Mouse (Mus musculus): ENCODE results near the gene Cldn22. TPM values are rescaled to one million over a fixed set of nuclear protein-coding genes. Genes with fewer than 3 reads are reported as not detected.

Cldn22 gene
- polyA plus RNA-seq, 1 experiment from 2014 or later = not detected

- H3K36me3 ChIP-seq = peaks cover 63% of the 10 kb centered on the region
- no peaks in the 10 kb centered on the region for H3K27me3 ChIP-seq
- ATAC-seq (ENCODE audit: insufficient number of reproducible peaks, insufficient read depth, low FRiP score, low TSS enrichment) = no peak
- H3K4me3 ChIP-seq = no peak overlapping the region
- H3K9me3 ChIP-seq = peaks cover 5% of the 10 kb centered on the region; the same call in 1 of the 2 replicates
- no peak overlapping the region for H3K9ac ChIP-seq
- H3K4me2 ChIP-seq (replicated peaks) = no peak overlapping the region
- no peak overlapping the region for H3K27ac ChIP-seq
- no peaks in the 10 kb centered on the region for H3K4me1 ChIP-seq
- WGBS = 79% methylated on average over 7 of the region's 7 CpGs
Measured at GRCm38 (mm10) chr8:47843063-47843462, 18.8 kb downstream of the Cldn22 start.

GRCm38 (mm10) chr8:47843651-47844050 is 19.4 kb downstream of the Cldn22 start:
- ATAC-seq (ENCODE audit: insufficient number of reproducible peaks, insufficient read depth, low FRiP score, low TSS enrichment) = no peak
- Histone ChIP-seq H3K27me3 (no peaks in the 10 kb centered on the region), H3K9me3 (peaks cover 5% of the 10 kb centered on the region; the same call in 1 of the 2 replicates), H3K9ac (no peak overlapping the region), H3K36me3 (peaks cover 69% of the 10 kb centered on the region), H3K27ac (no peak overlapping the region), H3K4me2 (replicated peaks) (no peak overlapping the region), H3K4me1 (no peaks in the 10 kb centered on the region), H3K4me3 (no peak overlapping the region)
- WGBS = 93% methylated on average over 10 of the region's 10 CpGs

GRCm38 (mm10) chr8:47845956-47846355 is 21.7 kb downstream of the Cldn22 start:
- H3K36me3 ChIP-seq = peaks cover 70% of the 10 kb centered on the region

GRCm38 (mm10) chr8:47847161-47847560 is 22.9 kb downstream of the Cldn22 start:
- H3K27me3 ChIP-seq = no peaks in the 10 kb centered on the region
- ATAC-seq (ENCODE audit: insufficient number of reproducible peaks, insufficient read depth, low FRiP score, low TSS enrichment) = no peak
- no peak overlapping the region for H3K27ac ChIP-seq
- H3K4me1 ChIP-seq = peaks cover 9% of the 10 kb centered on the region; the same call in 1 of the 2 replicates
- no peak overlapping the region for H3K4me2 ChIP-seq (replicated peaks)
- H3K4me3 ChIP-seq = no peak overlapping the region
- H3K9ac ChIP-seq = no peak overlapping the region
- no peaks in the 10 kb centered on the region for H3K9me3 ChIP-seq
- H3K36me3 ChIP-seq = peaks cover 64% of the 10 kb centered on the region
- 94% methylated on average over 14 of the region's 14 CpGs for WGBS

More at GRCm38 (mm10) chr8:47845956-47846355, 21.7 kb downstream of the Cldn22 start:
- no peak overlapping the region for H3K4me2 ChIP-seq (replicated peaks)
- 82% methylated on average over 13 of the region's 13 CpGs for WGBS
- H3K4me1 ChIP-seq = no peaks in the 10 kb centered on the region
- no peak for ATAC-seq (ENCODE audit: insufficient number of reproducible peaks, insufficient read depth, low FRiP score, low TSS enrichment)
- no peak overlapping the region for H3K9ac ChIP-seq
- H3K27ac ChIP-seq = no peak overlapping the region
- no peak overlapping the region for H3K4me3 ChIP-seq
- H3K9me3 ChIP-seq = no peaks in the 10 kb centered on the region
- no peaks in the 10 kb centered on the region for H3K27me3 ChIP-seq

GRCm38 (mm10) chr8:47847931-47848330 is 23.6 kb downstream of the Cldn22 start:
- 96% methylated on average over 6 of the region's 6 CpGs for WGBS
- ATAC-seq (ENCODE audit: insufficient number of reproducible peaks, insufficient read depth, low FRiP score, low TSS enrichment) = no peak
- Histone ChIP-seq H3K36me3 (peaks cover 58% of the 10 kb centered on the region), H3K4me2 (replicated peaks) (no peak overlapping the region), H3K27ac (no peak overlapping the region), H3K4me3 (no peak overlapping the region), H3K9ac (no peak overlapping the region), H3K9me3 (no peaks in the 10 kb centered on the region), H3K4me1 (peaks cover 16% of the 10 kb centered on the region), H3K27me3 (no peaks in the 10 kb centered on the region)

GRCm38 (mm10) chr8:47849842-47850241 is 25.6 kb downstream of the Cldn22 start:
- no peaks in the 10 kb centered on the region for H3K9me3 ChIP-seq
- H3K4me1 ChIP-seq = peaks cover 22% of the 10 kb centered on the region
- WGBS = 79% methylated on average over 8 of the region's 8 CpGs
- no peak overlapping the region for H3K4me3 ChIP-seq
- H3K27ac ChIP-seq = no peak overlapping the region
- no peak overlapping the region for H3K9ac ChIP-seq
- no peak for ATAC-seq (ENCODE audit: insufficient number of reproducible peaks, insufficient read depth, low FRiP score, low TSS enrichment)
- H3K27me3 ChIP-seq = no peaks in the 10 kb centered on the region
- H3K4me2 ChIP-seq (replicated peaks) = no peak overlapping the region
- H3K36me3 ChIP-seq = peaks cover 50% of the 10 kb centered on the region

GRCm38 (mm10) chr8:47851824-47852502 is 27.7 kb downstream of the Cldn22 start:
- Histone ChIP-seq H3K4me1 (peaks cover 22% of the 10 kb centered on the region), H3K9ac (no peak overlapping the region), H3K27me3 (no peaks in the 10 kb centered on the region), H3K27ac (peak overlapping the region; percentile 83), H3K4me3 (no peak overlapping the region), H3K9me3 (no peaks in the 10 kb centered on the region), H3K36me3 (peaks cover 56% of the 10 kb centered on the region), H3K4me2 (replicated peaks) (peak overlapping the region; percentile 21; the same call in 1 of the 2 replicates)
- WGBS = 36% methylated on average over 12 of the region's 12 CpGs
- ATAC-seq (ENCODE audit: insufficient number of reproducible peaks, insufficient read depth, low FRiP score, low TSS enrichment) = peak; percentile 65; the same call in 1 of the 2 replicates

- ATAC-seq (ENCODE audit: insufficient number of reproducible peaks, insufficient read depth, low FRiP score, low TSS enrichment) = no peak
- Histone ChIP-seq H3K4me1 (peaks cover 22% of the 10 kb centered on the region), H3K4me2 (replicated peaks) (no peak overlapping the region), H3K9me3 (no peaks in the 10 kb centered on the region), H3K27me3 (no peaks in the 10 kb centered on the region), H3K36me3 (peaks cover 49% of the 10 kb centered on the region), H3K9ac (no peak overlapping the region), H3K27ac (0 out of 2 replicates have a peak overlapping the region, but pooled peaks have one; percentile 36), H3K4me3 (no peak overlapping the region)
- WGBS = 85% methylated on average over 5 of the region's 5 CpGs
Measured at GRCm38 (mm10) chr8:47852737-47853136, 28.5 kb downstream of the Cldn22 start.

- no peak overlapping the region for H3K4me3 ChIP-seq
- peaks cover 22% of the 10 kb centered on the region for H3K4me1 ChIP-seq
- H3K9ac ChIP-seq = no peak overlapping the region
- H3K9me3 ChIP-seq = no peaks in the 10 kb centered on the region
- H3K4me2 ChIP-seq (replicated peaks) = no peak overlapping the region
- no peak for ATAC-seq (ENCODE audit: insufficient number of reproducible peaks, insufficient read depth, low FRiP score, low TSS enrichment)
- 88% methylated on average over 5 of the region's 5 CpGs for WGBS
- H3K36me3 ChIP-seq = peaks cover 46% of the 10 kb centered on the region
- H3K27ac ChIP-seq = peak overlapping the region; percentile 65; the same call in 1 of the 2 replicates
- H3K27me3 ChIP-seq = no peaks in the 10 kb centered on the region
Measured at GRCm38 (mm10) chr8:47853356-47853755, 29.1 kb downstream of the Cldn22 start.

- H3K9ac ChIP-seq = no peak overlapping the region
- H3K4me2 ChIP-seq (replicated peaks) = no peak overlapping the region
- 91% methylated on average over 12 of the region's 12 CpGs for WGBS
- H3K27ac ChIP-seq = no peak overlapping the region
- no peaks in the 10 kb centered on the region for H3K27me3 ChIP-seq
- no peak for ATAC-seq (ENCODE audit: insufficient number of reproducible peaks, insufficient read depth, low FRiP score, low TSS enrichment)
- H3K4me1 ChIP-seq = no peaks in the 10 kb centered on the region
- no peak overlapping the region for H3K4me3 ChIP-seq
- no peaks in the 10 kb centered on the region for H3K9me3 ChIP-seq
- peaks cover 62% of the 10 kb centered on the region for H3K36me3 ChIP-seq
Measured at GRCm38 (mm10) chr8:47859259-47859658, 35.0 kb downstream of the Cldn22 start.

GRCm38 (mm10) chr8:47866568-47866967 is 42.3 kb downstream of the Cldn22 start:
- no peak for ATAC-seq (ENCODE audit: insufficient number of reproducible peaks, insufficient read depth, low FRiP score, low TSS enrichment)
- H3K4me1 ChIP-seq = no peaks in the 10 kb centered on the region; the same call in 1 of the 2 replicates
- H3K9me3 ChIP-seq = no peaks in the 10 kb centered on the region
- H3K36me3 ChIP-seq = peaks cover 53% of the 10 kb centered on the region
- no peaks in the 10 kb centered on the region for H3K27me3 ChIP-seq
- no peak overlapping the region for H3K4me3 ChIP-seq
- 87% methylated on average over 8 of the region's 8 CpGs for WGBS
- no peak overlapping the region for H3K27ac ChIP-seq
- H3K4me2 ChIP-seq (replicated peaks) = no peak overlapping the region
- H3K9ac ChIP-seq = no peak overlapping the region

GRCm38 (mm10) chr8:47867067-47867466 is 42.8 kb downstream of the Cldn22 start:
- Histone ChIP-seq H3K4me3 (no peak overlapping the region), H3K36me3 (peaks cover 49% of the 10 kb centered on the region), H3K4me1 (no peaks in the 10 kb centered on the region; the same call in 1 of the 2 replicates), H3K9me3 (no peaks in the 10 kb centered on the region), H3K27me3 (no peaks in the 10 kb centered on the region), H3K4me2 (replicated peaks) (no peak overlapping the region), H3K9ac (no peak overlapping the region), H3K27ac (no peak overlapping the region)
- ATAC-seq (ENCODE audit: insufficient number of reproducible peaks, insufficient read depth, low FRiP score, low TSS enrichment) = peak; percentile 38; the same call in 1 of the 2 replicates
- WGBS = 31% methylated on average over 8 of the region's 8 CpGs
